Mouse (Mus musculus) heart, postnatal 14 days (tissue): ENCODE measurements around the gene Dynlrb2. TPM values are rescaled to one million over a fixed set of nuclear protein-coding genes. Genes with fewer than 3 reads are reported as not detected.
A peak's percentile ranks its signal among the peaks of the same experiment; 100 is the strongest.

ENCODE experiments used
- DNase-seq, 2 experiments: peaks; one replicate each; pipeline ENCODE4 v3.0.0; 2021 to 2022
- intact Hi-C: fragments of 180-260 bp; cut with DNase I; formaldehyde crosslinking; loops from one replicate; pipeline ENCODE4 v1.15.1; 2025
- long read RNA-seq, 2 experiments: library from polyadenylated mRNA; stranded (forward); transcript quantifications; one replicate each; pipeline ENCODE4 v2.0.0; 2021
- total RNA-seq, 2 experiments: library from RNA; stranded (reverse); gene quantifications; 2 replicates each; pipeline ENCODE4 v1.2.3; 2021

Dynlrb2 gene
- not detected for total RNA-seq
- long read RNA-seq, experiment 1, partial matches to known transcripts: 0 of 1 reads
- long read RNA-seq, experiment 1, other reads (novel, unspliced or antisense): 0 of 1 reads
- long read RNA-seq, experiment 2: 0 reads

- intact Hi-C loops: loop anchor here (10.0 kb wide), 1 partner anchor 230 kb away; the partner anchor contains the start of gene Cdyl2
- DNase-seq: peak; percentile 87 to 92
These were observed at the start of gene Dynlrb2 for GRCm38 (mm10) chr8:116504477-116505120. Gene Dynlrb2 (plus strand): TSS chr8:116504974.

DNA sequence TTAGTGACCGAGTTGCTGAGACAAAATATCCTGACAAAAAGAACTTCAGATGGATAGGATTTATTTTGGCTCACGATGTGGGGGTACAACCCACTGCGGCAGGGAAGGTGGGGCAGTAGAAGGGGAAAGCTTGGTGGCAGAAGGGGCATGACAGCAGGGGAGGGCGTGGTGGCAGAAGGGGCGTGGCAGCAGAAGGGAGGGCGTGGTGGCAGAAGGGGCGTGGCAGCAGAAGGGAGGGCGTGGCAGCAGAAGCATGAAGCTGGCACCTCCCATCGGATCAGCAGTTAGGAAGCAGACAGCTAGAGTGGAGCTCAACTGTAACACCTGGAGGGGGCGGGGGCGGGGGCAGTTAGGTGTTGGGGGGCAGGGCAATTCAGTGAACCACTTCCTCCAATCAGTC lies 46.2 kb upstream of the Dynlrb2 start:
- intact Hi-C loops: no loop called here
- DNase-seq: no peak

- no peak for DNase-seq
- intact Hi-C loops: no loop called here
These were observed 43.3 kb upstream of the Dynlrb2 start for GRCm38 (mm10) chr8:116461472-116461871.

DNA sequence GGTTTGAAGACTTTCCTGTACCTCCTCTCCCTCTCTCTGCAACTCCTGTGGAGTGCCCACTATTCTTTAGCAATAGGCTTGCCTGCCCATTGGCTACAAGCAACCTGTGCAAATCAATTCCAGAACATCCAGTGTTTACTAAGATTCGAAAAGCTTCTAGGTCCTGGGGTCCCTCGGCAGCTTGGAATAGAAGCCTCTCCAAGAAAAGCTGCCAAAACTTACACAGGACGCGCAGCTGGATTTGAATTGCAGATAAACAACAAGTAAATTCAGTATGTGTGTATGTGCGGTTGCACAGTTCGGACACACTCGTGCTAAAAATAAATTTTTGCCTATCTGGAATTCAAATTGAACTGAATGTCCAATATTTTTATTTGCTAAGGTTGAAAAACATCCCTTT lies 38.2 kb upstream of the Dynlrb2 start:
- intact Hi-C loops: no loop called here
- no peak for DNase-seq

GRCm38 (mm10) chr8:116467027-116467426 lies 37.7 kb upstream of the Dynlrb2 start:
- intact Hi-C loops: no loop called here
- no peak for DNase-seq

- intact Hi-C loops: no loop called here
These were observed 26.8 kb upstream of the Dynlrb2 start for GRCm38 (mm10) chr8:116477941-116478340.

GRCm38 (mm10) chr8:116478681-116479080 lies 26.1 kb upstream of the Dynlrb2 start:
- no peak for DNase-seq
- intact Hi-C loops: no loop called here

More at GRCm38 (mm10) chr8:116477941-116478340, 26.8 kb upstream of the Dynlrb2 start:
- DNase-seq: no peak

- peak; percentile 53 to 76 for DNase-seq
- intact Hi-C loops: loop anchor here (1.0 to 10.0 kb wide), 2 partner anchors 274 to 384 kb away; no protein-coding TSS in a partner anchor
These were observed 23.9 kb upstream of the Dynlrb2 start for GRCm38 (mm10) chr8:116480894-116481293.

GRCm38 (mm10) chr8:116482738-116483137 lies 22.0 kb upstream of the Dynlrb2 start:
- no peak for DNase-seq
- intact Hi-C loops: loop anchor here (10.0 kb wide), 1 partner anchor 382 kb away; no protein-coding TSS in a partner anchor

DNA sequence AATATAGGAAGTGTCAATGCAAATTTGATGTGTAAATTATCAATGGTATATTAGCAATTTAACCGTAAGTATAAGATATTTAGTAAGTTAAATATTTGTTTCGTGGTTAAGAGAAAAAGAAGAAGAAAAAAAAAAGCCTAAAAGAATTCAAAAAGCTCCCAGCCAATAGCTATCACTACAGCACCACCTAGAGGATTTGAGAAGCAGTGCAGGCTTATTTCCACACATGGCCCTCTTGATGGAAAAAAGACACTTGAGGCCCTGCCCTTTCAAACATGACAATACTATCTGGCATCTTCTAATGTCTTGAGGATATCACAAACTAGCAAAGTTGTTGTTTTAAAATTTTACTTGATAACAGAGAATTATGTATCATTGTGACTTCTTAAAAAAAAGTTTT lies 20.7 kb upstream of the Dynlrb2 start:
- peak in 1 of 2 experiments; percentile 30 for DNase-seq
- intact Hi-C loops: loop anchor here (10.0 kb wide), 1 partner anchor 381 kb away; no protein-coding TSS in a partner anchor

GRCm38 (mm10) chr8:116488546-116488945 lies 16.2 kb upstream of the Dynlrb2 start:
- intact Hi-C loops: loop anchor here (10.0 kb wide), 1 partner anchor 376 kb away; no protein-coding TSS in a partner anchor
- DNase-seq: no peak

- intact Hi-C loops: loop anchor here (10.0 kb wide), 1 partner anchor 235 kb away; the partner anchor contains the start of gene Cdyl2
- DNase-seq: no peak
These were observed 4.5 kb upstream of the Dynlrb2 start for GRCm38 (mm10) chr8:116500057-116500809.

GRCm38 (mm10) chr8:116508721-116509120 lies 3.9 kb downstream of the Dynlrb2 start:
- intact Hi-C loops: loop anchor here (10.0 kb wide), 1 partner anchor 226 kb away; the partner anchor contains the start of gene Cdyl2
- DNase-seq: peak; percentile 53 to 75

- no peak for DNase-seq
- intact Hi-C loops: loop anchor here (10.0 kb wide), 1 partner anchor 226 kb away; the partner anchor contains the start of gene Cdyl2
These were observed 4.5 kb downstream of the Dynlrb2 start for GRCm38 (mm10) chr8:116509247-116509646.

- no peak for DNase-seq
These were observed 14.9 kb downstream of the Dynlrb2 start for GRCm38 (mm10) chr8:116519676-116520075.

GRCm38 (mm10) chr8:116521208-116521607 lies 16.4 kb downstream of the Dynlrb2 start:
- no peak for DNase-seq
- intact Hi-C loops: no loop called here

More at GRCm38 (mm10) chr8:116519676-116520075, 14.9 kb downstream of the Dynlrb2 start:
- intact Hi-C loops: no loop called here

GRCm38 (mm10) chr8:116521641-116522040 lies 16.9 kb downstream of the Dynlrb2 start:
- intact Hi-C loops: no loop called here
- no peak for DNase-seq

DNA sequence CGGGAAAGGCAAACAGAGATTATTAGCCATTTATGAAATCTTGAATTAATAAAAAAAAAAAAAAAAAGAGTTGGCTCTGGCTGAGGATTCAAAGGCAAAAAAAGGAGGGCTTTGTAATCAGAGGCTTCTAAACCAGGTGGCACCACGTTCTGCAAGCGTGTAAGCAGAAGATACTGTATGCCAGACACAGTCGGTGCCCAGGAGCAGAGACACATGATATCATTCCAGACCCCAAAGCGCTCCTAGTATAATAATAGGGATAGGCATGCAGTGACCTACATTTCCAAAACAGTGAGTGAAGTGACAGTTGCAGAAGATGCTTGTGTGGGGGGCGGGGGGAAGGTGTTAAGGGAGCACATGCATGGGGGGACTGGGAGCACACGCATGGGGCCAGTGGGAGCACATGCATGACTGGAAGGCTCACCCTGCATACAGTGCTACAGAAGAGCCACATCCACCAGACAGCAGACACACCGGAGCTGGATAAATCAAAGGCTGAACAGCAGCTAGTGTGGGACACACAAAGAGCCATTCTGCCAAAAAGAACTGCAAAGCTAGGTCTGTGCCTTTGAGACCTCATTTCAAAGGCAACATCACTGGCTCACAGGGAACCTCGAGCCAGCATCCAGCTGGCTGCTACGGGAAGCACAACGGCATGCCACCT lies 17.5 kb downstream of the Dynlrb2 start:
- DNase-seq: no peak
- intact Hi-C loops: no loop called here

GRCm38 (mm10) chr8:116524915-116525314 lies 20.1 kb downstream of the Dynlrb2 start:
- no peak for DNase-seq
- intact Hi-C loops: no loop called here

- intact Hi-C loops: no loop called here
- no peak for DNase-seq
These were observed 24.0 kb downstream of the Dynlrb2 start for GRCm38 (mm10) chr8:116528736-116529135.
